Mouse (Mus musculus) erythroblast, embryonic 14.5 days (primary cell): ENCODE measurements around the gene 4930404H24Rik.

ENCODE experiments used
- GATA1 ChIP-seq: IDR thresholded peaks from 2 replicates; pipeline ENCODE4 v1.6.1; 2012; ENCODE audit warnings: low read length, inconsistent platforms, mixed read lengths
- TAL1 ChIP-seq: IDR thresholded peaks from 3 replicates; pipeline ENCODE4 v1.6.1; 2012; ENCODE audit warnings: low read length, inconsistent platforms, mixed read lengths

- no peak for TF ChIP-seq GATA1
- TF ChIP-seq TAL1: no peak
Observed at GRCm38 (mm10) chr2:153508405-153508804, 15.8 kb downstream of the 4930404H24Rik start.
